Mouse (Mus musculus) neutrophil, adult 5-6 weeks (primary cell): ENCODE data around the gene Pigt. TPM values are rescaled to one million over a fixed set of nuclear protein-coding genes. Genes with fewer than 3 reads are reported as not detected.

Experiments
- ATAC-seq: fragments of 151-379, 151-347 bp; 2 replicates; pipeline ENCODE4 v1.8.0; 2017; ENCODE audit warnings: mild to moderate bottlenecking, moderate TSS enrichment; ENCODE audit not compliant: insufficient number of reproducible peaks, poor library complexity, low FRiP score, severe bottlenecking; ENCODE audit errors: extremely low read depth
- total RNA-seq: library from RNA; stranded (forward); fragments of 200-1000 nt; gene quantifications from 2 replicates; pipeline ENCODE4 v1.2.3, GENCODE M21; 2017

Pigt gene
- total RNA-seq, 1 experiment from 2014 or later: 29.7 TPM

DNA sequence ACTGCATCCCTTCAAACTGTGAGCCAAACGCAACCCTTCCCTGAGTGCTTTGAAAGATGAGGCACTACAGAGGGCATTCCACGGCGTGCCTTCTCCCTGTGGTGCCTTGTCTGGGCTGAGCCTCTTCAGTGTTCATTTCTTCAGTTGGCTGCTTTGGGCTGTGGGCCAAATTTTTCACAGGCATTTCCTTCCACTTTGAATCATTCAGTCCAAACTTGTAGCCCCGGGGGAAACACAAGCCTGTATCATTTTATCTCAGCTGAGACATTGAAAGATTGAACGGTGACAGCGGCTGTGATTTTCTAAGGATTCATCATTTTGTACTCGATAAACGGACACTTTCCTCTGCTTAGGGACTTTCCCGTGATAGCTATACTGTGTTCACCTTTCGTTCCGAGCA is 19.3 kb downstream of the Pigt start:
- no peak for ATAC-seq

- peak; percentile 26; the same call in 1 of the 2 replicates for ATAC-seq
Observed at GRCm38 (mm10) chr2:164517485-164518221, 20.3 kb downstream of the Pigt start.

DNA sequence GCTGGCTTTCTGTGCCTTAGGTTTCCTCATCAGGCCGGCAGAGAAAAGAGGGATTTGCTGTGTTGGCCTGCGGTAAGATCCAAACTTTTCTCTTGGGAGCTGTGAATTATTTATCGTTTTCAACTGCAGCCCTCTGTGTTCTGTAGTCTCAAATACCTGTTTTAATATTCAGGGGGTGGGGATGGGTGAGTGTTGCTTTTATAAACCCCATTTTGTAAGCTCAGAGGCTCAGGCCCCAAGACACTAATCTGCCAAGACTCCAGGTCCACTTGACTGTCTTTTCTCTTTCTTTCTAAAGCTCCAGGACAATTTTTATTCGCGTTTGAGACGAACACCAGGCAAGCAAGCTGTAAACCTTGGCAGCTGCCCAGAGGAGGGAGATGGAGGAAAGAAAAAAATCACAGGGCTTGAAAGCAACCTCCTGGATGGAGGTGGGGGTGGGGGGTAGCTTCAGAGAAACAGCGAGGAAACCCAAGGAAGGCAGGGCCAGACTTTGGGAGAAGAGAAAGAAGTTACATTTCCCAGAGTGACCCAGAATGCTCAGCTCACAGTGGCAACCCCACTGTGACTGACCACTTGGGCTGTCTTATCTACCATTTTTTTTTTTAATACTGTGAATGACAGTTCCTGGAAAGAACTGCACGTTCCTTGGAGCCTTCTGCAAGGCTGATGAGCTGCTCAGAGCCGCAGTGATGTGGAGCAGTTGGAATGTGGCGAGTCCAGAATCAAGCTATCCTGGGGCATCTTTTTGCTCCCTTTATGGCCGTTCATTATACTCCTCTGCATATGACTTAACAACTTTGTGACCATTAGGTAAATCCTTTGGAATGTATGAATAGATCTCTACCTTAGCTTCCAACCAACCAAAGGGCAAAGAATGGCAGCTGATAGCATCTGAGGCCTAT is 21.2 kb downstream of the Pigt start:
- no peak for ATAC-seq

DNA sequence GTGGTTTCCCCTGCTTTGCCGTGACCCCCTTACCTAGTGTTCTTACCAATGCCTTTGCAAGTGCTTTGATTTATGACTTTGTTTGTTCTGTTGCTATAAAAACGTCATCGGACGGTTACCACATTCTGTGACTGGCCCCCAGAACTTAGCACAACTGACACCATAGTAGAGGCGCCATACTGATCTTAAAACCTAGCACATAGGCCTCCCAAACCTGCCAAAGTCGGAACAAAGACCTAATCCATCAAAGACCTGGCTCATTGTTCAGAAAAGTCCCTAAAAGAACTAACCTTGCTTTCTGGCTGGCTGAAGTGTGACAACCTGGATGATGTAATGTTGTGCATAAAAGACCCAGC is 21.8 kb downstream of the Pigt start:
- no peak for ATAC-seq

DNA sequence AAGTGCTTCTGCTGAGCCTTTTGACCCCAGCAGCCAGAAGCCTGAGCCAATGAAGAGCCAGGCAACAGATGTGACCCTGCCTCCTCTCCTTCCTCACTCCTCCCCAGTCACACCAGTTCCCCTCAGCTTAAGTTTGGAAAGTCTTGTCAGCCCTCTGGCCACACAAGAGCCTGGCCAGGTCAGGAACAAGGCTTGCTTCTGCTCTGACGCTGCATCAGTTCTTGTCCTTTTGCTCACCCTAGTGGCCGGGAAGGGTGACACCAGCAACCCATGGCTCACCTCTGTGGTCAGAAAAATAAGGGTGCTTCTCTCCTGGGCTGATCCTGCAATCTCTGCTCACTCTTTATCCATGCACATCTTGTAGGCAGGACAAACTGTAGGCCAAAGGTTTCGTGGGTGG is 23.5 kb downstream of the Pigt start:
- peak; percentile 78 for ATAC-seq

GRCm38 (mm10) chr2:164521841-164522240 is 24.5 kb downstream of the Pigt start:
- ATAC-seq: peak; percentile 77

DNA sequence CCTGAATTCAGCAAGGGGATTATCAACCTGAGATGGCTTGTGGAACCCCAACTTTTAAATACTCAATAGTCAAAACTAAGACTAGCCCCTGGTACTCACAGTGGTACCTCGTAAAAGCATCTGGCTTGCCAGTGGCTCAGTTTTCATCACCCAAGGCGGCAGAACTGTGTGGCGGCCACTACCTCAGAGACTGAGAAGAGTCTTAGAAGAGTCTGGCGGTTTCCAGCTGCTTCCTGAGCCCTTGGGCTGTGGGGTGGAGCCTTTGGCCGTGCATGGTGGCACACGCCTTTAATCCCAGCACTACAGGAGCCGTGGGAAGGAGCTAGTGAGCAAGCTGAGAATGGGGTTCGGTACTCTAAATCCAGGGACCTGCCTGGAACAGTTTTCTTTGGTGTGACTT is 25.0 kb downstream of the Pigt start:
- no peak for ATAC-seq

DNA sequence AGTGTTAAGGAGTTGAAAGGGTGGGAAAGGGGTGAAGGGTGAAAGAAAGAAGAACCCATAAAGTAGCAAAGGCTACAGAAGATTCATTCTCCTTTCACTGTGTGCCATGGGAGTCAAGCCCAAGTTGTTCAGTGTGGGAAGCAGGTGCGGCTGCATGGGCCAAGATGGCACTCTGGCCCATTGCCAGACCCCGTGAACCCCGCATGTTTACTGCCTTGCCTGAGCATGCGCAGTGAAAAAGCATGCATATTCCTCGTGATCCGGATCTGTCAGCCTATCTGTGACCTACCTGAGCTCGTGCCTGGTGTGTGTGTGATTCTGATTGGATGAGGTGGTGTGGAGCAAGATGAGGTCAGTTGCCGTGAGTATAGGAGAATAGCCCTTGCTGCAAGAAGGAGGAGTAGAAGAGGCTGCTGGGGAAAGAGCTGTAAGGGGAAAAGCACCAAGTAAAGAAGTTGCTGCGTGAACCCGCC is 26.0 kb downstream of the Pigt start:
- ATAC-seq: no peak

DNA sequence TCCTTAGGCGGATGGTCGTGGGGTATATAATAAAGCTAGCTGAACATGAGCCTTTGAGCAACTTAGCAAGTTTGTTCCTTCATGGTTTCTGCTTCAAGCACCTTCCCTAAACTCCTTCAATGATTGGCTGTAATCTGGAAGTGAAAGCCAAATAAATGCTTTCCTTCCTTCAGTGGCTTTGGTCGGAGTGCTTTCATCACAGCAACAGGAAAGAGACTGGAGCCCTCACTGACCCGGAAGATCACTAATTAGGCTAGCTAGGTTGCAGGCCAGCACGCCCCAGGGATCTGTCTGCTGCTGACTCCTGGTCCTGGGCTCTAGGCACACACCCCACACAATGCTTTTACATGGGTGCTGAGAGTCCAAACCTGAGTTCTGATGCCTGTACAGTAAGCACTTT is 31.2 kb downstream of the Pigt start:
- no peak for ATAC-seq

GRCm38 (mm10) chr2:164531169-164531568 is 33.8 kb downstream of the Pigt start:
- peak; percentile 81 for ATAC-seq

DNA sequence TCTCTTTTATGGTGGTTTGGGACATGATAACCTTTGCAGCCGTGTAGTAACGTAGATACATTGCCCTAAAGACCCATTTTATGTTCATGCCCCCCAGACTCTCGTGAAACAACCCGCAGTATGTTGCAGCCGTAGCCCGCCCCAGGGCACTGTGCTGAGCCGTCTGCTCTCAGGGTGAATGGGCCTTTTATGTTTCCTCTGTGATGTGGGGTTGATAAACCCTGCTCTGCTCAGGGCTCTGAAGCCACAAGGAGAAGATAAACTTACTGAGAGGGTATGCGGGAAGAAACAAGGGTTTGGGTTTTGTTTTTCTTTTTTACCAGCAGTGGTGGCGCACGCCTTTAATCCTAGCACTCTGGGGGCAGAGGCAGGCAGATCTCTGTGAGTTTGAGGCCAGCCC is 37.0 kb downstream of the Pigt start:
- no peak; the same call in 1 of the 2 replicates for ATAC-seq

DNA sequence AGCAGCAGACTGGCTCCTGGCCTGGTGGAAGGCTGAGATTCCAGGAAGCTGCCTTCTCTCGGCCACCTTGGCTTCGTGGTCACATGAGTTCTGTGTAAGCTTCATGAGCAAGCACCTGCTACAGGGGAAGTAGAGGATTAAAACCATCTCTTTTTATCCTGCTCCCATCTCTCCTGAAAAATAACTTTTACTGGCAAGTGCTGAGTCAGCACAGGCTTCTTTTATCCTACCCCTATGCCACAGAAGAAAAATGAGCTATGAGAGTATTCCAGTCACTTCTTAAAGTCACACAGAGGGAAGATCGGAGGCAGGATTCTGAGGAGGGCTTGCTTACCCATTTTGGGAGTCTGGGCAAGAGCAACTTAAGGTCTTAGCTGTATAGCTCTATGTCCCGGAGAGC is 39.7 kb downstream of the Pigt start:
- no peak for ATAC-seq

DNA sequence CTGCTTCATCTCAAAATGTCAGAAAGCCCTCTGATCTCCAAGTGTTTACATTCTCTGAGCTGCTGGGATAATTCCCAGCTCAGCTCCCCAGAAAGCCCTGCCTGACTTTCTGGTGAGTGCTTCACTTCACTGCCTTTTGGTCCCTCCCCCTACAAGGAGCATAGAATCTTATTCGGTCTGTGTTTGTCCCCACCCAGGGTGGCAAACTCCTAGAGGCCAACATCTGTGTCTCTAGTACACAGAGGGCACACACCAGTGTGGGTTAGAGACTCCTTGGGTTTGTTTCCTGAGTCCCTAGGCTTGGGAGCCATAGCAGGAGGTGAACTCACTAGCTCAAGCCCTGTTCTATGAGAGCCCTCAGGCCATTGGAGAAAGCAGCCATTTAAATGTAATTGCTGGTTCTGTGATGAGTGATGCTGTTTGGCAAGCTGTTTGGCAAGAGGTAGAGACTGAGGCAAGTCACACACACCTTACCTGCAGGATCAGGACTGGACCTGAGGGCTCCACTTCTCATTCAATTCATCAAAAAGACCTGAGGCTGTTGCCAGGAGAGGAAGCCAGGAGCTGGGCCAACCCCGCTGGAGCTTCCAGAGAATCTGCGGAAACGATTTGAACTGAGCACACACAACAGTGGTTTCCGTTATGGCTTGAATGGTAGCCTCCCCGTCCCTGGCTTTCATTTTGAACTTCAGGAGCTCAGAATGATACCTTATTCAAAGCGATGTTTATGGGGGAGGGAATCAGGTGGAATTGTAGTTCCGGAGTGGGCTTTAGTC is 43.5 kb downstream of the Pigt start:
- no peak for ATAC-seq

DNA sequence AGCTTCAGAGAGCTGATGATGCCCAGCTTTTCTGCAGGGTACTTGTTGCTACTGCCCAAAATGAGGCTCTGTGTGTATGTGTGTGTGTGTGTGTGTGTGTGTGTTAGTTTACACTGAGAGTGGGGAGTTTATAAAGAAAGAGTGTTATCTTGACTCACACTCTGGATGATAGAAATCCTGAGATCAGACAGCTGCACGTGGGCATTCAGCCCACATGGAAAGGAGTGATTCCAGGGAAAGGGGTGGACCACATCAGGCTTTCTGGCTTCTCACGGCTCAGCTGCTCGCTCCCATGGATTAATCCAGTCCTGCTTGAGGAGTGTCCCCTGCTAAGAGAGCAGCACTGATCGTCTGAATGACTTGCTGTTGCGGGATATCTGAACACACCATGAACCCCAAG is 44.8 kb downstream of the Pigt start:
- ATAC-seq: no peak

DNA sequence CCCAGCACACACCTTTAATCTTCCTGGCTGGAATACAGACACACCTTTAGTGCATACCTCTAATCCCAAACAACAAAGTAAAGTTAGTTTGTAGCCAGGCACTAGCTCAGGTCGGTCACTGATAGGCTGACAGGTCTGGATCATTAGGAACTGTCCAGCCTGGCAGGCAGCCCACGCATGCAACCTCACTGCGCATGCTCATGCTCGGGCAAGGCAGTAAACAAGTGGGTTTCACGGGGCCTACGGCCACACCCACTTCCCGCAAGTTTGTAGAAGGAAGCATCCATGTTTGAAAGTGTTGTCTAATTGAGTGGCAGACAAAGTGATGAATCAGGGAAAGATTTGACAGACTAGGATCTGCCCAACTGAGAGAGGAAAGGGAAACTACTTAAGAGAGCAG is 45.3 kb downstream of the Pigt start:
- no peak for ATAC-seq

DNA sequence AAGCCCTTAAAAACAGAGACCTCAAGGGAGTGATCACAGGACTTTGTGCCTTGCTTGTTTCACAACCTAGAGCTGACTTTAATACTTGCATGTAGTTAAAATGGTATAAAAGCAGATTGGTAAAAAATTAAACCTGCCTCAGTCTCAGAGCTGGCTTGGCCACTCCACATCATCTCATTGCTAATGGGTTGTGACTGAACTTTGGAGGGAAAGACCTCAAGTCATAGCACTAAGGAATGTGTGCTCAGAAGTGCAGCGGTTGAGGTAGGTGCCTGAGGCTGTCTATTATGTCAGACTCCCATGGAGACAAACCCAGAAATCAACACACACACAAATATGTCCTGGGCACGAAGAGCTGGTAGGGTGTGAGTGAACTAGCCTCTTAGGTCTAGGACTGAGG is 46.4 kb downstream of the Pigt start:
- no peak for ATAC-seq

GRCm38 (mm10) chr2:164544454-164545097 is 47.3 kb downstream of the Pigt start:
- 0 out of 2 replicates have a peak, but pooled peaks have one; percentile 13 for ATAC-seq

DNA sequence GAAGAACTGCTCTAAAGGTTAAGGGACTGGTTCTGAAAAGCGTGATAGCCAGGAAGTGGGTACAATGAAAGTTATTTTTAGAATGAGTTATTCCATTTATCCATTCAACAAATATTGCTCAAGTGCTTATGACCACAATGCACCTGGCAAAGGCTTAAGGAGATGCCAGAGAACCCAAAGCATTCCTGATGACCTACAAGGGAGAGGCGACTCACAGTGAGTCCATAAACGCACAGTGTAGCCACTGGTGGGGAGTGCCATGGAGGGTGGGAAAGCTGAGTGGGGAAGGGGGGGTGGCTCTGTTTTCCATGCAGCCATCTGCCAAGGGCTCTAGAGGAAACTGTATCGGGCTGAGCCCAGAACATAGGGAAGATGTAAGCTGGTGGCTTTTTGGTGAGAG is 52.0 kb downstream of the Pigt start:
- ATAC-seq: no peak
